Mouse (Mus musculus) C2C12 (cell line): ENCODE measurements at regions not wholly inside any gene's neighbourhood (a gene's known extent, or its start where the extent isn't known, plus 50 kb on each side); places are given as distances from the start of the nearest gene placed in this dataset.

Experiments
- H3K27me3 ChIP-seq: one replicate; pipeline ENCODE4 v1.6.1; 2011; ENCODE audit not compliant: control insufficient read depth, insufficient read depth, insufficient read length
- H3K36me3 ChIP-seq: one replicate; pipeline ENCODE4 v1.6.1; 2011; ENCODE audit not compliant: control insufficient read depth, insufficient read depth
- H3K4me3 ChIP-seq: one replicate; pipeline ENCODE4 v1.5.1; 2011; ENCODE audit warnings: mild to moderate bottlenecking, control low read depth; ENCODE audit not compliant: poor library complexity, insufficient read depth, severe bottlenecking
- H3K79me2 ChIP-seq: one replicate; pipeline ENCODE4 v1.6.1; 2011; ENCODE audit not compliant: control insufficient read depth, insufficient read depth
- H3K79me3 ChIP-seq: one replicate; pipeline ENCODE4 v1.6.1; 2011; ENCODE audit warnings: low read depth, control low read depth
- H3ac ChIP-seq: one replicate; pipeline ENCODE3; 2011; ENCODE audit warnings: low read depth; ENCODE audit not compliant: control insufficient read depth, insufficient read length
- CEBPB ChIP-seq: IDR thresholded peaks from one replicate; pipeline ENCODE4 v1.6.1; 2011; ENCODE audit warnings: low read depth, mild to moderate bottlenecking, control low read depth, moderate library complexity
- CTCF ChIP-seq: IDR thresholded peaks from one replicate; pipeline ENCODE4 v1.5.1; 2011; ENCODE audit not compliant: control insufficient read depth, insufficient read depth, insufficient read length
- FOSL1 ChIP-seq: IDR thresholded peaks from one replicate; pipeline ENCODE4 v1.8.0; 2011; ENCODE audit warnings: mild to moderate bottlenecking, low read length; ENCODE audit not compliant: poor library complexity, insufficient read depth, severe bottlenecking
- MAX ChIP-seq: IDR thresholded peaks from one replicate; pipeline ENCODE4 v1.6.1; 2011; ENCODE audit warnings: mild to moderate bottlenecking, control low read depth
- MYOD1 ChIP-seq: IDR thresholded peaks from one replicate; pipeline ENCODE4 v1.6.1; 2011; ENCODE audit warnings: low read depth; ENCODE audit not compliant: control insufficient read depth, insufficient read length
- MYOG ChIP-seq: IDR thresholded peaks from one replicate; pipeline ENCODE4 v1.6.1; 2011; ENCODE audit not compliant: control insufficient read depth, insufficient read length; ENCODE audit errors: extremely low read depth
- USF1 ChIP-seq: IDR thresholded peaks from one replicate; pipeline ENCODE4 v1.6.1; 2011; ENCODE audit warnings: low read depth, mild to moderate bottlenecking, control low read depth, moderate library complexity

GRCm38 (mm10) chr16:80603943-80604342 lies 596.6 kb upstream of the Ncam2 start:
- TF ChIP-seq MYOD1 = no peak
- no peak for TF ChIP-seq CTCF
- TF ChIP-seq USF1 = no peak
- no peak for TF ChIP-seq CEBPB
- no peak for TF ChIP-seq FOSL1
- TF ChIP-seq MYOG = no peak
- no peak for TF ChIP-seq MAX
- Histone ChIP-seq H3K79me3 (no peaks in the 10 kb centered on the region), H3ac (no peak overlapping the region), H3K79me2 (no peaks in the 10 kb centered on the region), H3K36me3 (no peaks in the 10 kb centered on the region), H3K4me3 (no peak overlapping the region), H3K27me3 (no peaks in the 10 kb centered on the region)
